Mouse (Mus musculus) cerebellum, adult (tissue): ENCODE results near the gene Dnah3.

Experiments used
- ATAC-seq: cut with Nextera tagmentation; 2 replicates; pipeline ENCODE4 v1.9.2; 2017; ENCODE audit warnings: mild to moderate bottlenecking, moderate library complexity, mixed read lengths; ENCODE audit not compliant: insufficient number of reproducible peaks, low FRiP score, low TSS enrichment

The Dnah3 gene

GRCm38 (mm10) chr7:120055479-120055878 is 39.6 kb downstream of the Dnah3 start:
- no peak for ATAC-seq

- no peak for ATAC-seq
Observed at GRCm38 (mm10) chr7:120054016-120054415, 41.1 kb downstream of the Dnah3 start.

GRCm38 (mm10) chr7:120050447-120050846 is 44.6 kb downstream of the Dnah3 start:
- ATAC-seq, result no peak

GRCm38 (mm10) chr7:120043990-120044389 is 51.1 kb downstream of the Dnah3 start:
- ATAC-seq, result no peak

GRCm38 (mm10) chr7:120036422-120036821 is 58.7 kb downstream of the Dnah3 start:
- ATAC-seq, result no peak

GRCm38 (mm10) chr7:120034996-120035395 is 60.1 kb downstream of the Dnah3 start:
- ATAC-seq, result no peak

GRCm38 (mm10) chr7:120034566-120034965 is 60.5 kb downstream of the Dnah3 start:
- no peak for ATAC-seq

- ATAC-seq, result no peak
Observed at GRCm38 (mm10) chr7:120028669-120029068, 66.4 kb downstream of the Dnah3 start.

- no peak for ATAC-seq
Observed at GRCm38 (mm10) chr7:119997066-119997465, 98.0 kb downstream of the Dnah3 start.

GRCm38 (mm10) chr7:119985279-119985912 is 109.7 kb downstream of the Dnah3 start:
- no peak for ATAC-seq

GRCm38 (mm10) chr7:119980170-119980569 is 114.9 kb downstream of the Dnah3 start:
- ATAC-seq, result no peak

GRCm38 (mm10) chr7:119978576-119978975 is 116.5 kb downstream of the Dnah3 start:
- ATAC-seq, result no peak

- ATAC-seq, result no peak
Observed at GRCm38 (mm10) chr7:119977574-119977973, 117.5 kb downstream of the Dnah3 start.

GRCm38 (mm10) chr7:119976256-119976655 is 118.8 kb downstream of the Dnah3 start:
- ATAC-seq, result no peak

- ATAC-seq, result no peak
Observed at GRCm38 (mm10) chr7:119974214-119974613, 120.9 kb downstream of the Dnah3 start.

- no peak for ATAC-seq
Observed at GRCm38 (mm10) chr7:119969320-119969719, 125.8 kb downstream of the Dnah3 start.

- no peak for ATAC-seq
Observed at GRCm38 (mm10) chr7:119965651-119966395, 129.3 kb downstream of the Dnah3 start.

- no peak for ATAC-seq
Observed at GRCm38 (mm10) chr7:119965205-119965604, 129.9 kb downstream of the Dnah3 start.

- no peak for ATAC-seq
Observed at GRCm38 (mm10) chr7:119961107-119961506, 134.0 kb downstream of the Dnah3 start.

GRCm38 (mm10) chr7:119960546-119960945 is 134.5 kb downstream of the Dnah3 start:
- no peak for ATAC-seq

GRCm38 (mm10) chr7:119960006-119960405 is 135.1 kb downstream of the Dnah3 start:
- ATAC-seq, result no peak

GRCm38 (mm10) chr7:119959491-119959890 is 135.6 kb downstream of the Dnah3 start:
- no peak for ATAC-seq
